Mouse (Mus musculus) midbrain, postnatal 0 days (tissue): Measurements from ENCODE around the gene Ltbp1. TPM values are rescaled to one million over a fixed set of nuclear protein-coding genes. Genes with fewer than 3 reads are reported as not detected.

Experiments
- ATAC-seq: fragments of 200-750 bp; cut with Nextera tagmentation; 2 replicates; pipeline ENCODE4 v1.8.0; 2017; ENCODE audit warnings: moderate number of reproducible peaks, mild to moderate bottlenecking, moderate TSS enrichment, moderate library complexity; ENCODE audit not compliant: low FRiP score
- DNase-seq: peaks from one replicate; pipeline ENCODE4 v3.0.0-alpha.2; 2015; ENCODE audit warnings: low spot score
- H3K27ac ChIP-seq: fragments of 300-500 bp; sonication (generic); 2 replicates; pipeline ENCODE4 v1.5.1; 2014; ENCODE audit warnings: low read depth, mild to moderate bottlenecking, low read length, mixed read lengths
- H3K27me3 ChIP-seq: fragments of 300-500 bp; sonication (generic); 2 replicates; pipeline ENCODE4 v1.6.1; 2014; ENCODE audit warnings: low read length, control low read depth, mixed read lengths; ENCODE audit not compliant: insufficient read depth
- H3K36me3 ChIP-seq: fragments of 300-500 bp; sonication (generic); 2 replicates; pipeline ENCODE4 v1.6.1; 2014; ENCODE audit warnings: low read length, control low read depth, mixed read lengths; ENCODE audit not compliant: insufficient read depth
- H3K4me1 ChIP-seq: fragments of 300-500 bp; sonication (generic); 2 replicates; pipeline ENCODE4 v1.6.1; 2014; ENCODE audit warnings: mild to moderate bottlenecking, control low read depth, antibody characterized with exemption, low read length, mixed read lengths; ENCODE audit not compliant: insufficient read depth
- H3K4me2 ChIP-seq: fragments of 300-500 bp; sonication (generic); 2 replicates; pipeline ENCODE4 v1.6.1; 2014; ENCODE audit warnings: low read depth, mild to moderate bottlenecking, low read length, mixed read lengths; ENCODE audit not compliant: poor library complexity, severe bottlenecking
- H3K4me3 ChIP-seq: fragments of 300-500 bp; sonication (generic); 2 replicates; pipeline ENCODE4 v1.5.1; 2014; ENCODE audit warnings: low read depth, mild to moderate bottlenecking, low read length, moderate library complexity
- H3K9ac ChIP-seq: fragments of 300-500 bp; sonication (generic); replicated peaks from 2 replicates; pipeline ENCODE4 v1.6.1; 2014; ENCODE audit warnings: mild to moderate bottlenecking, low read length, moderate library complexity, mixed read lengths; ENCODE audit not compliant: poor library complexity, severe bottlenecking
- H3K9me3 ChIP-seq: fragments of 300-500 bp; sonication (generic); 2 replicates; pipeline ENCODE4 v1.6.1; 2016; ENCODE audit warnings: low read length, control low read depth
- CTCF ChIP-seq: IDR thresholded peaks from 2 replicates; pipeline ENCODE4 v1.5.1; 2016; ENCODE audit warnings: antibody characterized with exemption, mild to moderate bottlenecking
- WGBS: fragments of 180-500 bp; shearing (Covaris S2); extraction: QIAGEN DNeasy Blood & Tissue Kit; methylation state at CpG from one replicate; pipeline ENCODE4 v1.1.7; 2014; 5-methylcytosine and 5-hydroxymethylcytosine counted together
- polyA plus RNA-seq: library from polyadenylated mRNA; unstranded; fragments of >200 nt; fragmentation: Nextera tagmentation; extraction: Ambion mirVana; gene quantifications from 2 replicates; pipeline ENCODE4 v1.2.1, GENCODE M21; 2015
- total RNA-seq: library from RNA; depleted of rRNA; stranded (reverse); fragments of >200 nt; gene quantifications from 2 replicates; pipeline ENCODE4 v1.2.3, GENCODE M21; 2014

The Ltbp1 gene
- total and polyA plus RNA-seq, 2 experiments from 2014 or later = 0.89 to 3.0 TPM

- Histone ChIP-seq H3K4me3 (no peak overlapping the region), H3K36me3 (no peaks in the 10 kb centered on the region), H3K9me3 (no peaks in the 10 kb centered on the region), H3K4me1 (no peaks in the 10 kb centered on the region; the same call in 1 of the 2 replicates), H3K4me2 (no peak overlapping the region), H3K27me3 (no peaks in the 10 kb centered on the region), H3K9ac (no peak overlapping the region), H3K27ac (no peak overlapping the region)
- no peak for ATAC-seq
- WGBS = 68% methylated on average over 12 of the region's 12 CpGs
- TF ChIP-seq CTCF = no peak
- DNase-seq = no peak
Measured at GRCm38 (mm10) chr17:75180956-75181588, 175.7 kb downstream of the Ltbp1 start.

- Histone ChIP-seq H3K36me3 (no peaks in the 10 kb centered on the region), H3K9ac (no peak overlapping the region), H3K27me3 (no peaks in the 10 kb centered on the region), H3K4me3 (no peak overlapping the region), H3K4me2 (no peak overlapping the region), H3K9me3 (no peaks in the 10 kb centered on the region), H3K4me1 (no peaks in the 10 kb centered on the region; the same call in 1 of the 2 replicates), H3K27ac (no peak overlapping the region)
- 83% methylated on average over 14 of the region's 14 CpGs for WGBS
- no peak for ATAC-seq
- no peak for DNase-seq
- no peak for TF ChIP-seq CTCF
Measured at GRCm38 (mm10) chr17:75182319-75183001, 177.1 kb downstream of the Ltbp1 start.

DNA sequence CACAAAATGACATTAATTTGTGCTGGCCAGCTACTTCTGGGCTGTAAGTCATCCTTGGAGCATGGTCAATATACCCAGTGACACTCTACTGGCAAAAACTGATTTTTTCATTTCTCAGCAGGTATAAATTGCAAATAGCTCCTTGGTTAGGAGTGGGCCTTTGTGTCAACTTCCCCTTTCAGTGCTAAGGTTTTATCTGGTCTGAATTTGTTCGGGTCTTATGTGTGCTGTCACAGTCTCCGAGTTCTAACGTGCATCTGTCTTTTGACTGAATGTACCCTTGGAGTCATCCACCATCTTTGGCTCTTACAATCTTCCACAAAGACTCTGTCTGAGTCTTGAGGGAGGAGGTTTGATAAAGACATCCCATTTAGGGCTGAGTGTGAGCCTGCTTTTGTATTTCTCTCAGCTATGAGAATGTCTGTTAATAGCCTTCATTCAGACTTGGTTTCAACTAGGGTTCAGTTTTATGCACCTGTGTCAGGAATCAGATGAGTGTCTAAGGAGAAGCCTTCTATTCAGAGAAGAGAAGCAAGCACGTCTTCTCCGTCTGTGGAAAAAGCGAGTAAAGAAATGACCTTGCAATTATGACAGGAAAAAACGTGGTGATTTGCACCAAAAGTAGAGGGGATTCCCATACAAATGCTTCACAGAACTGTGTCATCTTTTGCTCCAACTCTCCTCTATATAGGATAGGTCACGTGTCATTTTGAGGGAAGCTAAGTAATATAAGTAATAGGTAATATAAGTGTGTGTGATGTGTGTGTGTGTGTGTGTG, 181.6 kb downstream of the Ltbp1 start:
- no peaks in the 10 kb centered on the region for H3K27me3 ChIP-seq
- TF ChIP-seq CTCF = no peak
- no peak overlapping the region for H3K4me3 ChIP-seq
- no peak for DNase-seq
- H3K27ac ChIP-seq = no peak overlapping the region
- no peaks in the 10 kb centered on the region for H3K9me3 ChIP-seq
- H3K4me2 ChIP-seq = no peak overlapping the region
- H3K36me3 ChIP-seq = no peaks in the 10 kb centered on the region
- WGBS = 87% methylated on average over 8 of the region's 8 CpGs
- ATAC-seq = no peak
- H3K9ac ChIP-seq = no peak overlapping the region
- H3K4me1 ChIP-seq = no peaks in the 10 kb centered on the region

- Histone ChIP-seq H3K36me3 (no peaks in the 10 kb centered on the region), H3K4me3 (no peak overlapping the region), H3K9me3 (no peaks in the 10 kb centered on the region), H3K4me1 (no peaks in the 10 kb centered on the region), H3K4me2 (no peak overlapping the region), H3K27ac (no peak overlapping the region), H3K27me3 (no peaks in the 10 kb centered on the region), H3K9ac (no peak overlapping the region)
- ATAC-seq (no peak), DNase-seq (no peak)
- TF ChIP-seq CTCF = no peak
- WGBS = 91% methylated on average over 2 of the region's 2 CpGs
Measured at GRCm38 (mm10) chr17:75196952-75197351, 191.6 kb downstream of the Ltbp1 start.

GRCm38 (mm10) chr17:75198767-75199166, 193.4 kb downstream of the Ltbp1 start:
- Histone ChIP-seq H3K4me1 (no peaks in the 10 kb centered on the region), H3K4me3 (no peak overlapping the region), H3K27ac (no peak overlapping the region), H3K4me2 (no peak overlapping the region), H3K9me3 (no peaks in the 10 kb centered on the region), H3K9ac (no peak overlapping the region), H3K27me3 (no peaks in the 10 kb centered on the region), H3K36me3 (no peaks in the 10 kb centered on the region)
- DNase-seq (no peak), ATAC-seq (no peak)
- 90% methylated on average over 2 of the region's 2 CpGs for WGBS
- TF ChIP-seq CTCF = no peak

DNA sequence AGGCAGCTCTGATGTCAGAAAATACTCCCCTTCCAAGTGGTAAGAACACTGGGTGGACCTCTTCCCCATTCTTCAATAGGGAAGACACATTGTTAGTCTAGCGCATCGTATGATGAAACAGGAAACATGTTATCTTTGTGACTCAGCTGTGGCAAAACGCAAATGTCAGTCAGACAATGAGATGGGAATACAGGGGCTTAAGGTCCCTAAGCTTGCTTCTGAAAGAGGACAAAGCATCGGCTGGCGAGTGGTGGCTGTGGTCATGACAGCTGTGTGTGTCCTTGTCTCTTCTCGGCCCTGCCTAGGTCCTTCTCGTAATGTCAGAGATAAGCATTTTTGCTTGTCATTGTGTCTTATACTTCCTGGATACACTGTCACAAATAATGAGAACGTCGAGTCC, 194.3 kb downstream of the Ltbp1 start:
- no peak for TF ChIP-seq CTCF
- no peak for ATAC-seq
- DNase-seq = no peak
- no peaks in the 10 kb centered on the region for H3K27me3 ChIP-seq
- H3K36me3 ChIP-seq = no peaks in the 10 kb centered on the region
- no peak overlapping the region for H3K4me2 ChIP-seq
- no peaks in the 10 kb centered on the region for H3K9me3 ChIP-seq
- H3K4me1 ChIP-seq = no peaks in the 10 kb centered on the region
- WGBS = 55% methylated on average over 9 of the region's 9 CpGs
- no peak overlapping the region for H3K27ac ChIP-seq
- no peak overlapping the region for H3K9ac ChIP-seq
- H3K4me3 ChIP-seq = no peak overlapping the region
